Mouse (Mus musculus): Measurements from ENCODE around the gene Bach2. TPM values are rescaled to one million over a fixed set of nuclear protein-coding genes. Genes with fewer than 3 reads are reported as not detected.

The Bach2 gene
- polyA plus RNA-seq, 1 experiment from 2014 or later = 21.9 TPM

DNA sequence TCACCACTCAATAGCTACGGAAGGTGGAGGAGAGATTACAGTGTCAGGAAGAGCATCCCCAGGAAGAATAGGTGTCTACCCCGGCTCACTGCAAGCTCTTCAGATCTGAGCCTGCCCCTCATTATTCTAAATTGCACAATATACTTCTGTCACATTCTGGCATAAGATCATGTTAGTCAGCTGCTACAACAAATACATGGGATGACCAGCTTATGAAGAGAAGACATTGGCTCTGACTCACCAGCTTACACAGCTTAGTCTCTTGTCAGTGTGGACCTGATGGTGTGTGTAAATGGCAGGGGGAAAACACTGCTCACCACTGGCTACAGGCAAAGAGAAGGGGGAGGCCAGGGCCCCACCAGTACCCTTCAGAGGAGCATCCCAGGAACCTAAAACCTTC is 127.6 kb downstream of the Bach2 start:
- ATAC-seq = no peak
- no peak for DNase-seq (ENCODE audit: low spot score)
- Histone ChIP-seq H3K4me1 (ENCODE audit: control insufficient read depth, insufficient read depth, low read length) (peaks cover 27% of the 10 kb centered on the region), H3K27ac (ENCODE audit: low read depth, low read length) (peak overlapping the region; percentile 63; the same call in 1 of the 2 replicates), H3K36me3 (ENCODE audit: control insufficient read depth, insufficient read depth, low read length) (0 out of 2 replicates have a peak, but pooled peaks cover 7% of the 10 kb centered on the region), H3K4me3 (ENCODE audit: low read depth, low read length) (no peak overlapping the region), H3K9me3 (replicated peaks; ENCODE audit: control insufficient read depth, low read length) (no peaks in the 10 kb centered on the region), H3K27me3 (replicated peaks; ENCODE audit: control insufficient read depth, insufficient read depth, low read length) (no peaks in the 10 kb centered on the region), H3K9ac (ENCODE audit: low read length) (no peak overlapping the region), H3K4me2 (ENCODE audit: low read length) (no peak overlapping the region)
- 86% methylated on average over 2 of the region's 2 CpGs for WGBS

DNA sequence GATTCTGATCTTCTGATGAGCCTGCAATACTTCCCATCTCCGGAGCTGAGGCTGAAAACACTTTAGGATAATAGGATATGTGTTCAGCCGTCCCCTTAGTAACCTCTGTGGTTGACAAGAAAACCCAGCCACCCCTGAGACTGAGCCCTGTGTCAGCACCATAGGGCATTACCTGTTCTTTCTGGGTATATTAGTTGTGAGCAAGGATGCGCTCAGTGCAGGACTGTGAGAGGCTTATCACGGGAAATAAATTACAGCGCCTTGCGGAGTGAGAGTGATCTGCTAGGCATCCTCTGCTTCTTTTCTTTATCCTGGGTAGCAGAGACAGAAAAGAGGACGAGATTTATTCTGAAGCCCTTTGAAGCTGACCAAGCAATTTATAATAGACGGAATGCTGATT is 129.7 kb downstream of the Bach2 start:
- peak; percentile 14; the same call in 1 of the 2 replicates for ATAC-seq
- no peaks in the 10 kb centered on the region for H3K27me3 ChIP-seq (replicated peaks; ENCODE audit: control insufficient read depth, insufficient read depth, low read length)
- no peak overlapping the region for H3K4me2 ChIP-seq (ENCODE audit: low read length)
- H3K27ac ChIP-seq (ENCODE audit: low read depth, low read length) = 0 out of 2 replicates have a peak overlapping the region, but pooled peaks have one; percentile 15
- peaks cover 46% of the 10 kb centered on the region for H3K4me1 ChIP-seq (ENCODE audit: control insufficient read depth, insufficient read depth, low read length)
- no peak overlapping the region for H3K4me3 ChIP-seq (ENCODE audit: low read depth, low read length)
- no peak for DNase-seq (ENCODE audit: low spot score)
- H3K9me3 ChIP-seq (replicated peaks; ENCODE audit: control insufficient read depth, low read length) = no peaks in the 10 kb centered on the region
- WGBS = 53% methylated on average over 8 of the region's 8 CpGs
- no peak overlapping the region for H3K9ac ChIP-seq (ENCODE audit: low read length)
- 0 out of 2 replicates have a peak, but pooled peaks cover 7% of the 10 kb centered on the region for H3K36me3 ChIP-seq (ENCODE audit: control insufficient read depth, insufficient read depth, low read length)

DNA sequence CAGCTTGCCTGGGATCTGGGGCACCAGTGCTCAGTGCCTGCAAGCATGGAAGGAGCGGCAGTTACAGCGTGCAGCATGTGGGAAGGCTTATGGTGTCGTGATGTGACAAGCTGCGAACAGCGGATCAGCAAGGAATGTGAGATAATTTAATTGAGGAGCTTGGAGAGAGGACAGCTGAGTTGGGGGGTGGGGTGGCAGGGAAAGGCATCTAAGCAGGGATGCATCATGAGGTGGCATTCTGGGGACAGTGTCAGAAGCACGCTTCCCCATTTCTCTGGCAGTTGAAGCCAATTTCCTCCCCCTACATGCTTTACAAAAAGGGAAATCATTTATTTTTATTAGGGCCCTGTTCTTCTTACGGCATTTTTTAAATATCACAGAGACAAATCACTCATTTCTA is 134.5 kb downstream of the Bach2 start:
- ATAC-seq = peak; percentile 84
- H3K9ac ChIP-seq (ENCODE audit: low read length) = peak overlapping the region; percentile 2; the same call in 1 of the 2 replicates
- no peaks in the 10 kb centered on the region for H3K9me3 ChIP-seq (replicated peaks; ENCODE audit: control insufficient read depth, low read length)
- H3K27me3 ChIP-seq (replicated peaks; ENCODE audit: control insufficient read depth, insufficient read depth, low read length) = no peaks in the 10 kb centered on the region
- H3K4me2 ChIP-seq (ENCODE audit: low read length) = no peak overlapping the region
- H3K27ac ChIP-seq (ENCODE audit: low read depth, low read length) = peak overlapping the region; percentile 74
- H3K36me3 ChIP-seq (ENCODE audit: control insufficient read depth, insufficient read depth, low read length) = no peaks in the 10 kb centered on the region
- DNase-seq (ENCODE audit: low spot score) = peak; percentile 87
- no peak overlapping the region for H3K4me3 ChIP-seq (ENCODE audit: low read depth, low read length)
- peaks cover 58% of the 10 kb centered on the region for H3K4me1 ChIP-seq (ENCODE audit: control insufficient read depth, insufficient read depth, low read length)
- WGBS = 37% methylated on average over 7 of the region's 7 CpGs

DNA sequence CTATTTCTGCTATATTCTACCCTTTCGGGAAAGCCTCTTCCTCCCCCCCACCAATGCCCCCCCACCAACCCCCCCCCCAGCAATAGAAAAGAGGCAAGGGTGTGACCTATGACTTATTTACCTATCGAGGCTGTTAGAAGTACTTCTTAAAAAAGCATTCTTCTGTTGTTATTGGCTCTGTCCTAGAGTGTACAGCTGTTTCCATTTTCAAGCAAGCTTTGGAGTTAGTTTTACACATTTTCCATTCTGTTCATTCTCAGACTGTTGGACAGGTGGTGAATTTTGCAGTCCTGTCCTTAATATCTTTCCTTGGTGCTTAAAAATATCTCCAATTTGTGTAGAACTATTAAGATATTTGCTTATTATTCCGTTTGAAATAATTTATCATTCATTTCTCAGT is 134.9 kb downstream of the Bach2 start:
- Histone ChIP-seq H3K4me3 (ENCODE audit: low read depth, low read length) (no peak overlapping the region), H3K27ac (ENCODE audit: low read depth, low read length) (no peak overlapping the region), H3K9me3 (replicated peaks; ENCODE audit: control insufficient read depth, low read length) (no peaks in the 10 kb centered on the region), H3K4me1 (ENCODE audit: control insufficient read depth, insufficient read depth, low read length) (peaks cover 54% of the 10 kb centered on the region), H3K9ac (ENCODE audit: low read length) (no peak overlapping the region), H3K4me2 (ENCODE audit: low read length) (no peak overlapping the region), H3K27me3 (replicated peaks; ENCODE audit: control insufficient read depth, insufficient read depth, low read length) (no peaks in the 10 kb centered on the region), H3K36me3 (ENCODE audit: control insufficient read depth, insufficient read depth, low read length) (no peaks in the 10 kb centered on the region)
- 77% methylated on average over 3 of the region's 3 CpGs for WGBS
- no peak for ATAC-seq
- no peak for DNase-seq (ENCODE audit: low spot score)

DNA sequence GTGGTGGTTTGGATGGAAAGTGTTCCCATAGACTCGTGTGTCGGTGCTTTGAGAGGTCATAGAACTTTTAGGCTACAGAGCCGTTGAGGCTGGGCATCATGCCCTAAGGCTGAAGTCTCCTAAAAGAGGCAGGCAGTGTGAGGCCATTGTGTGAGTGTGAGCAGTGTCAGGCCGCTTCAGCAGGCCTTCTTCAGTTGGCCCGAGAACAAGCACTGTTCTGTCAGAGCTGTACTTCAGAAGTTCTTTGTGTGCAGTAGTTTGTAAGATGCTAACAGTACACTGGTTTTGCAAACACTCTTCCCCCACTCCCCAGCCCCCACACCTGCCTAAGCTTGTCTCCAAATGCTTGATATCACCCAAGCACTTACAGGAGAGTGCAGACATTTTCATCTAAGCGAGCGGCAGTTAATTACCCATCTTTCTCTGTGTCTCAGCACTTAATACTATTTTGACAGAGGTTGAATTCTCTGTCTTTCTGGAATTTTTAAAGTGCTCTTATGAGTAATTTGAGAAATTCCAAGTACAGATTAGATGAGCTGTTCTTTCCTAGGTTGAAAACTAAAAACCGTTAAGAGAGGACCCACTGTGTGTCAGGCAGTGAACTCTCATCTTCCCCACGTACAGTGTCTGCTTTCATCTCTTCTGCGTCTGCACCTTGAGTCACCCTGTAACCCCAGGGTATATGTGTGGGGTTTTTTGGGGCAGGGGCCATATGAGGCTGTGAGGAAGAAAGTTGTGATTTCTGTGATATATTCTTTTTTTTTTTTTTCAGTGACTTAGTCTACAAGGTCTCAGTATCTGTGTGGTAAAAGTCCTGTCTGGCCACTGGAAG is 136.4 kb downstream of the Bach2 start:
- peak; percentile 59 for DNase-seq (ENCODE audit: low spot score)
- peak overlapping the region; percentile 59; the same call in 1 of the 2 replicates for H3K27ac ChIP-seq (ENCODE audit: low read depth, low read length)
- no peak overlapping the region for H3K9ac ChIP-seq (ENCODE audit: low read length)
- H3K4me1 ChIP-seq (ENCODE audit: control insufficient read depth, insufficient read depth, low read length) = peaks cover 51% of the 10 kb centered on the region
- no peak overlapping the region for H3K4me2 ChIP-seq (ENCODE audit: low read length)
- no peaks in the 10 kb centered on the region for H3K36me3 ChIP-seq (ENCODE audit: control insufficient read depth, insufficient read depth, low read length)
- H3K9me3 ChIP-seq (replicated peaks; ENCODE audit: control insufficient read depth, low read length) = no peaks in the 10 kb centered on the region
- no peak overlapping the region for H3K4me3 ChIP-seq (ENCODE audit: low read depth, low read length)
- WGBS = 38% methylated on average over 10 of the region's 10 CpGs
- peak; percentile 36 for ATAC-seq
- H3K27me3 ChIP-seq (replicated peaks; ENCODE audit: control insufficient read depth, insufficient read depth, low read length) = no peaks in the 10 kb centered on the region

DNA sequence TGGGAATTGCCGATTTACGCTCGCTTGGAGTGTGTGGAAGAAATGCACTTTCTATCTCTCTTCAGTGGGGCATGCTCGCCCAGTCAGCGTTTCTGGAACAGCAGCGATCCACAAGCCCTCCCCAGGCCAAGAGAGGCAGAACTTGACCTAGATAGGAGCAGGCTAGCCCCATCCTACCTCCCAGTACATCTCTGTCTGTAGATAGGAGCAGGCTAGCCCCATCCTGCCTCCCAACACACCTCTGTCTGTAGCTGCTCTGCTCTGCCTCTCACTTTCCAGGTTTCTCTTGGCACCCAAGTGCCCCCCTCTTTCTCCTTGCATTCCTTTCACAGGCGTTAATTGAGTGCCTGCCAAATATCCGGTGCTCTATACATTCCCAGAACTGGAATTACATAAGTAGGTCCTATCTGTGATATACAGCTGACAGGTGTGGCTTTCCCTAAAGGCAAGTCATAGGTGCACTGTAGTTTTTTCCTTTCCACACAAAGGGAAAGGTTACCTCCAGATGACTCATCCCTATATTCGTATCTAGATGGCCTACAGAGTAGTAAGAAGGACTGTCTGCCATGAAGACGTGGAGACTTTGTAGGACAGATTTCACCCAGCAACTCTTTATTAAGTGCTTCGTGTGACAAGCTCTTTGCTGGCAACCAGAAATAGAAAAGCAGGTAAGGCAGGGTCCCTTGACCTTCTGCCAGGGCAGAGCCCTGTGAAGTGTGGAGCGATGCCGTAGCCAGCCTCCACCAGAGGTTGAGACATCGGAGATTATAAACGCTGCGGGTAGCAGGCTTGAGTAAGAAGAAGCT is 137.3 kb downstream of the Bach2 start:
- ATAC-seq = no peak
- Histone ChIP-seq H3K9ac (ENCODE audit: low read length) (no peak overlapping the region), H3K4me2 (ENCODE audit: low read length) (no peak overlapping the region), H3K36me3 (ENCODE audit: control insufficient read depth, insufficient read depth, low read length) (no peaks in the 10 kb centered on the region), H3K27ac (ENCODE audit: low read depth, low read length) (peak overlapping the region; percentile 16; the same call in 1 of the 2 replicates), H3K27me3 (replicated peaks; ENCODE audit: control insufficient read depth, insufficient read depth, low read length) (no peaks in the 10 kb centered on the region), H3K9me3 (replicated peaks; ENCODE audit: control insufficient read depth, low read length) (no peaks in the 10 kb centered on the region), H3K4me3 (ENCODE audit: low read depth, low read length) (no peak overlapping the region), H3K4me1 (ENCODE audit: control insufficient read depth, insufficient read depth, low read length) (peaks cover 46% of the 10 kb centered on the region)
- WGBS = 80% methylated on average over 16 of the region's 16 CpGs
- no peak for DNase-seq (ENCODE audit: low spot score)

DNA sequence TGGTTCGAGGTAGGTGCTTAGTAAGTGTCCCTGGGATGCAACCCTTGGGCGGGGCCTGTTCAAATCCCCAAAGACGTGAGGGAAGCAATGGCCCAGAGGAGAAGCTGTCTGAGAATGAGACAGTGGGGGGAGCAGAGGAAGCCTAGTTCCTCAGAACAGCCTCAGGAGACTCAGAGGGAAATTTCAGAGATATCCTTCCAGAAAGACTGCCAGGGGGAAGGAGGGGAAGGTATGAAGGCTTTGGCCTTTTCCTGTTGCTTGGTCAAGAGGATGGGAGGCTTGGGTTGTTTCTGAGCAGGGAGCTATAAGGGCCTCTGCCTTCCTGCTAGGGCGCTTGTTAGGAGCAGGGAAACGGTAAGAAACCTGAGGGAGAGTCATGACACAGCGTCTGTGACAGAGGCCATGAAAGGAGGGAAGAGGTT is 137.9 kb downstream of the Bach2 start:
- 70% methylated on average over 6 of the region's 6 CpGs for WGBS
- no peak for ATAC-seq
- Histone ChIP-seq H3K36me3 (ENCODE audit: control insufficient read depth, insufficient read depth, low read length) (no peaks in the 10 kb centered on the region), H3K27ac (ENCODE audit: low read depth, low read length) (no peak overlapping the region), H3K4me3 (ENCODE audit: low read depth, low read length) (no peak overlapping the region), H3K9ac (ENCODE audit: low read length) (no peak overlapping the region), H3K9me3 (replicated peaks; ENCODE audit: control insufficient read depth, low read length) (no peaks in the 10 kb centered on the region), H3K4me1 (ENCODE audit: control insufficient read depth, insufficient read depth, low read length) (peaks cover 41% of the 10 kb centered on the region), H3K4me2 (ENCODE audit: low read length) (no peak overlapping the region), H3K27me3 (replicated peaks; ENCODE audit: control insufficient read depth, insufficient read depth, low read length) (no peaks in the 10 kb centered on the region)
- DNase-seq (ENCODE audit: low spot score) = no peak

DNA sequence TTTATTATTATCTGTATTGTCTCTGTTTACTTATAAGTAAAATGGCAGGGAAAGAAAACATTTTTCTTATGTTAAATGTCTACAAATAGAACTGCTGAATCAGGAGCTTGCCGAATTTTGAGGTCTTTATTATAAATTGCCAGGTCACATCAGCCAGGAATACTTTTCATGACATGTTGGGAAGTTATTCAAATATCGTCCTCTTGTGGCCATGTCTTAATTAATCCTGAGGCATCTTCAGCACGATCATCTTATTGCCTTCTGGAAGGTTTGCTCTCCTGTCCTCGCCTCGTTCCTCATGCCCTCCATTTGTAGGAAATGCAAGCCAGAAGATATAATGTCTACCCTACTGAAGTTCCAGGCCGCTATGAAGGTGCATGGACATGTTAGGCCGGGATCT is 140.5 kb downstream of the Bach2 start:
- Histone ChIP-seq H3K9ac (ENCODE audit: low read length) (no peak overlapping the region), H3K9me3 (replicated peaks; ENCODE audit: control insufficient read depth, low read length) (no peaks in the 10 kb centered on the region), H3K36me3 (ENCODE audit: control insufficient read depth, insufficient read depth, low read length) (no peaks in the 10 kb centered on the region), H3K4me1 (ENCODE audit: control insufficient read depth, insufficient read depth, low read length) (peaks cover 22% of the 10 kb centered on the region), H3K4me2 (ENCODE audit: low read length) (no peak overlapping the region), H3K27me3 (replicated peaks; ENCODE audit: control insufficient read depth, insufficient read depth, low read length) (no peaks in the 10 kb centered on the region), H3K27ac (ENCODE audit: low read depth, low read length) (no peak overlapping the region), H3K4me3 (ENCODE audit: low read depth, low read length) (no peak overlapping the region)
- ATAC-seq = no peak
- WGBS = 87% methylated on average over 7 of the region's 7 CpGs
- DNase-seq (ENCODE audit: low spot score) = no peak
